Mouse (Mus musculus): ENCODE data around the gene H2-D1. TPM values are rescaled to one million over a fixed set of nuclear protein-coding genes. Genes with fewer than 3 reads are reported as not detected.

H2-D1 gene
- 74.5 and 77.7 TPM in 2 replicates for polyA plus RNA-seq (2015; fragmentation: Nextera tagmentation; extraction: Ambion mirVana)

- Histone ChIP-seq H3K4me3 (replicated peaks) (peak within 1 kb of the TSS; percentile 85), H3K27ac (peak within 1 kb of the TSS; percentile 50), H3K36me3 (0 out of 2 replicates have a peak, but pooled peaks cover 2% of the 10 kb centered on the region), H3K9me3 (replicated peaks) (no peaks in the 10 kb centered on the region), H3K4me2 (peak within 1 kb of the TSS; percentile 100), H3K4me1 (replicated peaks) (peaks cover 26% of the 10 kb centered on the region), H3K27me3 (0 out of 2 replicates have a peak, but pooled peaks cover 5% of the 10 kb centered on the region), H3K9ac (peak within 1 kb of the TSS; percentile 88)
- DNase-seq, result peak; percentile 84
- peak; percentile 88 for ATAC-seq (ENCODE audit: low read depth)
- under 1% methylated on average over 73 of the region's 73 CpGs for WGBS (ENCODE audit: insufficient replicate concordance)
Measured at GRCm38 (mm10) chr17:35262664-35263522, at the start of gene H2-D1. H2-D1 (plus strand) TSS chr17:35262730.

GRCm38 (mm10) chr17:35213071-35213470, 49.5 kb upstream of the H2-D1 start:
- Histone ChIP-seq H3K36me3 (no peaks in the 10 kb centered on the region), H3K4me2 (no peak overlapping the region), H3K4me1 (replicated peaks) (peaks cover 14% of the 10 kb centered on the region), H3K27ac (no peak overlapping the region), H3K27me3 (no peaks in the 10 kb centered on the region), H3K9ac (no peak overlapping the region), H3K9me3 (replicated peaks) (no peaks in the 10 kb centered on the region), H3K4me3 (replicated peaks) (no peak overlapping the region)
- ATAC-seq (ENCODE audit: low read depth) (no peak), DNase-seq (no peak)
- WGBS (ENCODE audit: insufficient replicate concordance), result 82% methylated on average over 5 of the region's 5 CpGs

GRCm38 (mm10) chr17:35218516-35219193, 43.9 kb upstream of the H2-D1 start:
- 9% methylated on average over 18 of the region's 18 CpGs for WGBS (ENCODE audit: insufficient replicate concordance)
- ATAC-seq (ENCODE audit: low read depth), result peak; percentile 49; the same call in 1 of the 2 replicates
- Histone ChIP-seq H3K4me2 (peak overlapping the region; percentile 9; the same call in 1 of the 2 replicates), H3K27ac (peak overlapping the region; percentile 67; the same call in 1 of the 2 replicates), H3K36me3 (peaks cover 19% of the 10 kb centered on the region), H3K9me3 (replicated peaks) (no peaks in the 10 kb centered on the region), H3K27me3 (no peaks in the 10 kb centered on the region), H3K4me1 (replicated peaks) (peaks cover 47% of the 10 kb centered on the region), H3K4me3 (replicated peaks) (no peak overlapping the region), H3K9ac (no peak overlapping the region)
- no peak for DNase-seq

- DNase-seq, result no peak
- Histone ChIP-seq H3K9me3 (replicated peaks) (no peaks in the 10 kb centered on the region), H3K4me3 (replicated peaks) (no peak overlapping the region), H3K4me2 (no peak overlapping the region), H3K27me3 (no peaks in the 10 kb centered on the region), H3K27ac (peak overlapping the region; percentile 67; the same call in 1 of the 2 replicates), H3K9ac (no peak overlapping the region), H3K4me1 (replicated peaks) (peaks cover 47% of the 10 kb centered on the region), H3K36me3 (peaks cover 19% of the 10 kb centered on the region)
- WGBS (ENCODE audit: insufficient replicate concordance), result 13% methylated on average over 6 of the region's 6 CpGs
- peak; percentile 28; the same call in 1 of the 2 replicates for ATAC-seq (ENCODE audit: low read depth)
Measured at GRCm38 (mm10) chr17:35219601-35220041, 42.9 kb upstream of the H2-D1 start.

GRCm38 (mm10) chr17:35220156-35220952, 42.2 kb upstream of the H2-D1 start, which contains the start of gene Gm16181:
Gm16181 (plus strand) TSS chr17:35220834.
- no peak within 1 kb of the TSS for H3K4me3 ChIP-seq (replicated peaks)
- 55% methylated on average over 28 of the region's 28 CpGs for WGBS (ENCODE audit: insufficient replicate concordance)
- DNase-seq, result no peak

GRCm38 (mm10) chr17:35222299-35222698, 40.2 kb upstream of the H2-D1 start:
- H3K27ac ChIP-seq, result peak overlapping the region; percentile 48
- DNase-seq (no peak), ATAC-seq (ENCODE audit: low read depth) (no peak)
- H3K9me3 ChIP-seq (replicated peaks), result no peaks in the 10 kb centered on the region
- 53% methylated on average over 6 of the region's 6 CpGs for WGBS (ENCODE audit: insufficient replicate concordance)
- H3K9ac ChIP-seq, result no peak overlapping the region
- H3K27me3 ChIP-seq, result no peaks in the 10 kb centered on the region
- no peak overlapping the region for H3K4me2 ChIP-seq
- H3K4me3 ChIP-seq (replicated peaks), result no peak overlapping the region
- peaks cover 50% of the 10 kb centered on the region for H3K4me1 ChIP-seq (replicated peaks)
- H3K36me3 ChIP-seq, result peaks cover 40% of the 10 kb centered on the region

More at GRCm38 (mm10) chr17:35220156-35220952, 42.2 kb upstream of the H2-D1 start, which contains the start of gene Gm16181:
- ATAC-seq (ENCODE audit: low read depth), result no peak
- H3K36me3 ChIP-seq, result peaks cover 25% of the 10 kb centered on the region
- H3K4me1 ChIP-seq (replicated peaks), result peaks cover 43% of the 10 kb centered on the region
- H3K9me3 ChIP-seq (replicated peaks), result no peaks in the 10 kb centered on the region
- no peak within 1 kb of the TSS for H3K4me2 ChIP-seq
- H3K27ac ChIP-seq, result peak within 1 kb of the TSS; percentile 67
- no peak within 1 kb of the TSS for H3K9ac ChIP-seq
- no peaks in the 10 kb centered on the region for H3K27me3 ChIP-seq

- no peak for ATAC-seq (ENCODE audit: low read depth)
- Histone ChIP-seq H3K36me3 (peaks cover 63% of the 10 kb centered on the region), H3K27ac (no peak overlapping the region), H3K27me3 (no peaks in the 10 kb centered on the region), H3K9me3 (replicated peaks) (no peaks in the 10 kb centered on the region), H3K4me2 (no peak overlapping the region), H3K9ac (no peak overlapping the region), H3K4me1 (replicated peaks) (peaks cover 31% of the 10 kb centered on the region), H3K4me3 (replicated peaks) (no peak overlapping the region)
- 80% methylated on average over 4 of the region's 4 CpGs for WGBS (ENCODE audit: insufficient replicate concordance)
- no peak for DNase-seq
Measured at GRCm38 (mm10) chr17:35224641-35225040, 37.9 kb upstream of the H2-D1 start.

GRCm38 (mm10) chr17:35225456-35225855, 37.1 kb upstream of the H2-D1 start:
- Histone ChIP-seq H3K4me1 (replicated peaks) (peaks cover 25% of the 10 kb centered on the region), H3K9me3 (replicated peaks) (no peaks in the 10 kb centered on the region), H3K27ac (no peak overlapping the region), H3K9ac (no peak overlapping the region), H3K4me2 (no peak overlapping the region), H3K27me3 (no peaks in the 10 kb centered on the region), H3K4me3 (replicated peaks) (no peak overlapping the region), H3K36me3 (peaks cover 62% of the 10 kb centered on the region)
- ATAC-seq (ENCODE audit: low read depth) (no peak), DNase-seq (no peak)
- WGBS (ENCODE audit: insufficient replicate concordance), result 77% methylated on average over 5 of the region's 5 CpGs

- Histone ChIP-seq H3K4me2 (no peak overlapping the region), H3K27ac (no peak overlapping the region), H3K4me3 (replicated peaks) (no peak overlapping the region), H3K9ac (no peak overlapping the region), H3K36me3 (peaks cover 64% of the 10 kb centered on the region), H3K27me3 (no peaks in the 10 kb centered on the region), H3K9me3 (replicated peaks) (no peaks in the 10 kb centered on the region), H3K4me1 (replicated peaks) (peaks cover 26% of the 10 kb centered on the region)
- no peak for DNase-seq
- 65% methylated on average over 14 of the region's 14 CpGs for WGBS (ENCODE audit: insufficient replicate concordance)
- ATAC-seq (ENCODE audit: low read depth), result no peak
Measured at GRCm38 (mm10) chr17:35226561-35227046, 35.9 kb upstream of the H2-D1 start.

GRCm38 (mm10) chr17:35231022-35231421, 31.5 kb upstream of the H2-D1 start:
- Histone ChIP-seq H3K4me2 (no peak overlapping the region), H3K27ac (no peak overlapping the region), H3K9ac (no peak overlapping the region), H3K4me3 (replicated peaks) (no peak overlapping the region), H3K4me1 (replicated peaks) (peaks cover 52% of the 10 kb centered on the region), H3K27me3 (no peaks in the 10 kb centered on the region), H3K9me3 (replicated peaks) (no peaks in the 10 kb centered on the region), H3K36me3 (peaks cover 53% of the 10 kb centered on the region)
- no peak for DNase-seq
- no peak for ATAC-seq (ENCODE audit: low read depth)
- WGBS (ENCODE audit: insufficient replicate concordance), result 75% methylated on average over 10 of the region's 10 CpGs

Measured in liver, embryonic 13.5 days (tissue).